Mouse (Mus musculus): ENCODE measurements around the gene Acaa1b. TPM values are rescaled to one million over a fixed set of nuclear protein-coding genes. Genes with fewer than 3 reads are reported as not detected.

Gene Acaa1b
- polyA plus RNA-seq, 1 experiment from 2014 or later: 3.5 TPM

DNA sequence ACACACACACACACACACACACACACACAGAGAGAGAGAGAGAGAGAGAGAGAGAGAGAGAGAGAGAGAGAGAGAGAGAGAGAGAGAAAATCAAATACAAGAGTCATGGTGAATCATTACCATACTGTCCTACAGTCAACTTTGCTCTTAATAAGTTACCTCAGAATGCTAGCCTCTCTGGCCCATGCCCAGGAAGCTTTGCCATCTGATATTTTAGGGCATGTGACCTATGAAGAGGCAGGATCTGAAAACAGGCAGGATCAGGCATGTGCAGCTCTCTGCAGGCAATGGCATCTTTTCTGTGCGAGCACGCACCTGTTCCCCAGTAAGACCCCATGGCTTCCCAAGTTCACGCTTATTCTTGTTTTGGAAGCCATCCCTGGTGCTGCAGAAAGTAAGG lies 3.8 kb upstream of the Acaa1b start:
- no peaks in the 10 kb centered on the region for H3K9me3 ChIP-seq
- H3K4me1 ChIP-seq: 0 out of 2 replicates have a peak, but pooled peaks cover 6% of the 10 kb centered on the region
- no peak for ATAC-seq (replicated peaks)
- no peak overlapping the region for H3K4me2 ChIP-seq
- no peak overlapping the region for H3K27ac ChIP-seq
- no peaks in the 10 kb centered on the region for H3K36me3 ChIP-seq (replicated peaks)
- 91% methylated on average over 3 of the region's 3 CpGs for WGBS
- H3K9ac ChIP-seq: no peak overlapping the region
- H3K27me3 ChIP-seq (replicated peaks): peaks cover 5% of the 10 kb centered on the region
- H3K4me3 ChIP-seq: no peak overlapping the region

DNA sequence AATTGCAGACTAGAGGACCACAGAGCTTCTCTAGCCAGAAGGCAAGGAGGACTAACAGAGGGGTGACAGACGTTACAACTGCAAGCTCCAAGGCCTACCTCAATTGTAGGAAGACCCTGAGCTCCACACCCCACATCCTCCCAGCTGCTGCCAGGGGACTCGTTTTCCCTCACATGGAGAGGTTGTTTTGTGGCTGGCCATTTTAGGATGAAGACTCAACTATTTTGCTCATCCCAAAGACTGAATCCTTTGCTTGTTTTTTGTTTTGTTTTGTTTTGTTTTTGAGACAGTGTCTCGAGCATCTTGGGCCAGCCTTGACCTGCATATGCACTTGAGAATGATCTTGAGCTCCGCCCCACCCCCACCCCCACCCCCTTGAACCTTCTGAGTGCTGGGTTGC lies 2.0 kb upstream of the Acaa1b start, which contains the start of gene Gm47289:
Gene Gm47289 (plus strand): TSS at position 301 of the 400 bp plus-strand sequence.
- H3K27me3 ChIP-seq (replicated peaks): peaks cover 10% of the 10 kb centered on the region
- no peak within 1 kb of the TSS for H3K4me3 ChIP-seq
- no peaks in the 10 kb centered on the region for H3K9me3 ChIP-seq
- no peak within 1 kb of the TSS for H3K4me2 ChIP-seq
- H3K9ac ChIP-seq: no peak within 1 kb of the TSS
- H3K4me1 ChIP-seq: 0 out of 2 replicates have a peak, but pooled peaks cover 6% of the 10 kb centered on the region
- ATAC-seq (replicated peaks): no peak
- no peak within 1 kb of the TSS for H3K27ac ChIP-seq
- H3K36me3 ChIP-seq (replicated peaks): no peaks in the 10 kb centered on the region
- WGBS: 55% methylated on average over 4 of the region's 4 CpGs

DNA sequence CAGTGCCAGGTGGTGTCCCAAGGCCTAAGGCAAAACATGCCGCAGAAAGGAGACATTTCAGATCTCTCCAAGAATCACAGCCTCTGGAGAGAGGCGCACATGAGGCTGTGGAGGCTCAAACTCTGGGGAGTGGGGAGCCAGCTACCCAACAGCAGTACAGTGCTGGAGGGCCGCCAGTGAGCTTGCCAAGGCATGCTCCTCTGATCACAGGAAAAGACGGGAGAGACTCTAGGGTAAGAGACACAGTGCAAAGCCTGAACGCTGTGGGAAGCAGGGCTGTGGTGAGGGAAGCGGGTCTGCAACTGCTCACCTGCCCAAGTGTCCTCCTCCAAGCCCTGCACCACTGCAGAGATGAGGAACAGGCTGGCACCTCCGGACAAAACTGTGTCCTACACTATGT lies 1.1 kb downstream of the Acaa1b start:
- ATAC-seq (replicated peaks): no peak; the same call in 1 of the 2 replicates
- 54% methylated on average over 7 of the region's 7 CpGs for WGBS

DNA sequence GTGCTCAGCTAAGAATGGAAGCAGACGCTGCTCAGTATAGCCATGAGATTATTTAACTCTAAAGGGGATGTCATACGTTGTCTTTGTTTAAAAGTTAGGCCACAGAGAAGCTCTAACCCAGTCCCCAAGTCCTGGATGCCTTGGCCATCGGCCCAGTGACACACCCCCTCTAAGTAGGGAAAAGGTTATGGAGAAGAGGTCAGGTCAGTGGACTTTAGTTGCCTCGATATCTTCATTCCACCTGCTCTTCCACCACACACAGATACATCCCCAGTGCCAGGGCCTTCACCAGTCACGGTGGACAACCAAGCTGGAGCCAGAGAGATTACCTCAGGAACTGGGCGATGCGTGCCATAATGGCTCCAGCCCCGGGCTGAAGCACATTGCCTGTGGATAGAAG lies 1.5 kb downstream of the Acaa1b start:
- H3K27me3 ChIP-seq (replicated peaks): peaks cover 10% of the 10 kb centered on the region
- ATAC-seq (replicated peaks): no peak
- H3K4me3 ChIP-seq: no peak overlapping the region
- H3K36me3 ChIP-seq (replicated peaks): no peaks in the 10 kb centered on the region
- H3K27ac ChIP-seq: no peak overlapping the region
- H3K9me3 ChIP-seq: no peaks in the 10 kb centered on the region
- 0 out of 2 replicates have a peak, but pooled peaks cover 6% of the 10 kb centered on the region for H3K4me1 ChIP-seq
- H3K4me2 ChIP-seq: no peak overlapping the region
- WGBS: 87% methylated on average over 8 of the region's 8 CpGs
- H3K9ac ChIP-seq: no peak overlapping the region

More for the DNA sequence above, 1.1 kb downstream of the Acaa1b start:
- no peaks in the 10 kb centered on the region for H3K36me3 ChIP-seq (replicated peaks)
- H3K9me3 ChIP-seq: no peaks in the 10 kb centered on the region
- H3K27me3 ChIP-seq (replicated peaks): peaks cover 10% of the 10 kb centered on the region
- H3K27ac ChIP-seq: no peak overlapping the region
- H3K4me3 ChIP-seq: no peak overlapping the region
- H3K4me1 ChIP-seq: 0 out of 2 replicates have a peak, but pooled peaks cover 6% of the 10 kb centered on the region
- peak overlapping the region; percentile 66 for H3K4me2 ChIP-seq
- no peak overlapping the region for H3K9ac ChIP-seq

DNA sequence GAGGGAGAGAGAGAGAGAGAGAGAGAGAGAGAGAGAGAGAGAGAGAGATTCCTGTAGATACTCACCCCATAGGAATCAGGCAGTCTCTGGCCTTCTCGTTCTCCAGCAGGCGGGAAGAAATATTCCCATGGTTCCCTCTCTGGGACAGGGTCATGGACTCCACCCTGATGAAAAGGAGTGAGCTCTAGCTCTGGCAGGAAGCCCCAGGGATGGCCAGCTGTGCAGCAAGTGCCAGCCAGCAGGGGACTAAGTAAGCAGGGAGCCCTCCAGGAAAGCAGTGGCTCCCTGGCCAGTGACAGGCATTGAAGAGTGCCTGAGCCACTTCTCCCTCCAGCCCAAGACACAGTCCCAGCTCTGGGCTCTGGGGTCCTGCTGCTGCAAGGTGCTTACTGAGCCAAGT lies 5.1 kb downstream of the Acaa1b start:
- Histone ChIP-seq H3K27me3 (replicated peaks) (peaks cover 10% of the 10 kb centered on the region; the same call in 1 of the 2 replicates), H3K9me3 (no peaks in the 10 kb centered on the region), H3K4me3 (no peak overlapping the region), H3K36me3 (replicated peaks) (no peaks in the 10 kb centered on the region), H3K4me2 (no peak overlapping the region), H3K9ac (no peak overlapping the region), H3K4me1 (0 out of 2 replicates have a peak, but pooled peaks cover 6% of the 10 kb centered on the region), H3K27ac (no peak overlapping the region)
- ATAC-seq (replicated peaks): no peak
- 61% methylated on average over 2 of the region's 2 CpGs for WGBS

DNA sequence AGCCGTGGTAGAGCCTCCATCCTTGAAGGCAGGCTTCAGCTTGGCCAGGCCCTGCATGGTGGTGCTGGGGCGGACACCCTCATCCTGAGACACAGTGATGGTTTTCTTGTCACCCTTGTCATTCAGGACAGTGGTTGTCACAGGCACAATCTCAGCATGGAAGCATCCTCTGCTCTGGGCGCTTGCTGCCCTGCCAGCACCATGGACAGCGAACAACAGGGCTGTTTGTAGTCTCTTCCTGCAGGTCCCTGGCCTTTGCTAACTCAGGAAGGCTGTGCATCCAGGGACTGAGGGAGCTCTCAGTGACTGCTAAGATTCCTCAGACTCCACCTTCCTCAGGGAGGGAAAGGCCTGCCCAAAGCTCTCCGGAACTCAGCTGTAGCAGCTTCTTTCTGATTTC lies 7.3 kb downstream of the Acaa1b start:
- no peaks in the 10 kb centered on the region for H3K9me3 ChIP-seq
- H3K4me1 ChIP-seq: no peaks in the 10 kb centered on the region
- no peaks in the 10 kb centered on the region for H3K27me3 ChIP-seq (replicated peaks)
- H3K36me3 ChIP-seq (replicated peaks): no peaks in the 10 kb centered on the region
- no peak overlapping the region for H3K27ac ChIP-seq
- no peak for ATAC-seq (replicated peaks)
- H3K9ac ChIP-seq: no peak overlapping the region
- H3K4me3 ChIP-seq: no peak overlapping the region
- H3K4me2 ChIP-seq: no peak overlapping the region
- 35% methylated on average over 5 of the region's 5 CpGs for WGBS

DNA sequence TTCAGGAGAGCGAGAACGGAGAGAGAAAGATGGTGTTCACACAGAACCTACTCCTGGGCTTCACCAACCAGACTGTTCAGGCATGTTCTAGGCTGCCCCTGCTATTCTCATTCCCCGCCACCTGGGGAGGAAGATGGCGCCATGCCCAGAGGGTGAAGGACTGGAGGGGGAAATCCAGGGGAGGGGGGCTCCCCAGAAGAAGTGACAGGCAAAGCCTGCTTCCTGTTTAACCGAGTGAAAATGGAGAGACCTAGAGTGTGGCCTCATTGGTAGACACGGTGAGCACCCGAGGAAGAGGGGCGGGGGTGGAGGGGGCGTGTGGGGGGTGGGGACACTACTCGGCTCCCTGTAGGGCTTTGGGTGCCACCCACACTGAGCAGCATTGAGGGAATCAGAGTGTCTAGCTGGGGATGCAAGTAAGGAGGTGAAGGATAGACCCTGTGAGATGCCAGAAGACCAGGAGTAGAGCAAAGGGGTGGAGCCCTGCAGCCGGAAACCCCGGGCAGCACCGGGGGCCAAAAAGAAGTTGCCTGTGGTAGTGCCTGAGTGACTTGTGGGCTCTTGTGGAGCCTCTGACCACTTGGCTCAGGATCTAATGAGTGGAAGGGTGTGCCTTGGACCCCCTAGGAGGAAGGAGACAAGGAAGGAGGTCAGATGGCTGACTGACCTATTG lies 10.7 kb downstream of the Acaa1b start:
- H3K4me2 ChIP-seq: no peak overlapping the region
- no peak for ATAC-seq (replicated peaks)
- 81% methylated on average over 13 of the region's 13 CpGs for WGBS

DNA sequence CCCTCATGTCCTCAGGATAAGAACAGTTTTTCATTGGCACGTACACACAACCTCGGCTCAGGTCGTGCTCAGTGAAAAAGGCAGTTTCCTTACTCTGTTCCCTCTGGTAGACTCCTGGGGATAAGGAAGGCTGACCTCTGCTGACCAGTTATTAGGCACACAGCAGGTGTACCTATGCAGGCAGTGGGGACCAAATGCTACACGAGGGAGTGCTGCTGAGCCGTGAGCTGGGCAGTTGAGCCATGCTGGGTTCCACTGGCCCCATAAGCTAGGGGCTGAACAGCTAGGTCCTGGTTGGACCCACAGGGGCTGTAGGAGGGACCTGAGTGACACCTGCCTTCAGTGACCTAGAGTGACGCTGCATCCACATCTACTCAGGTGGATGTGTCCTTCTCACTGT lies 11.3 kb downstream of the Acaa1b start:
- Histone ChIP-seq H3K27me3 (replicated peaks) (no peaks in the 10 kb centered on the region), H3K4me3 (no peak overlapping the region), H3K9ac (no peak overlapping the region), H3K36me3 (replicated peaks) (no peaks in the 10 kb centered on the region), H3K27ac (no peak overlapping the region), H3K4me1 (no peaks in the 10 kb centered on the region), H3K9me3 (no peaks in the 10 kb centered on the region), H3K4me2 (no peak overlapping the region)
- 64% methylated on average over 6 of the region's 6 CpGs for WGBS
- no peak for ATAC-seq (replicated peaks)

More for the DNA sequence above, 10.7 kb downstream of the Acaa1b start:
- H3K4me3 ChIP-seq: no peak overlapping the region
- H3K9ac ChIP-seq: no peak overlapping the region
- H3K27me3 ChIP-seq (replicated peaks): no peaks in the 10 kb centered on the region
- H3K36me3 ChIP-seq (replicated peaks): no peaks in the 10 kb centered on the region
- H3K27ac ChIP-seq: no peak overlapping the region
- H3K9me3 ChIP-seq: no peaks in the 10 kb centered on the region
- H3K4me1 ChIP-seq: no peaks in the 10 kb centered on the region

DNA sequence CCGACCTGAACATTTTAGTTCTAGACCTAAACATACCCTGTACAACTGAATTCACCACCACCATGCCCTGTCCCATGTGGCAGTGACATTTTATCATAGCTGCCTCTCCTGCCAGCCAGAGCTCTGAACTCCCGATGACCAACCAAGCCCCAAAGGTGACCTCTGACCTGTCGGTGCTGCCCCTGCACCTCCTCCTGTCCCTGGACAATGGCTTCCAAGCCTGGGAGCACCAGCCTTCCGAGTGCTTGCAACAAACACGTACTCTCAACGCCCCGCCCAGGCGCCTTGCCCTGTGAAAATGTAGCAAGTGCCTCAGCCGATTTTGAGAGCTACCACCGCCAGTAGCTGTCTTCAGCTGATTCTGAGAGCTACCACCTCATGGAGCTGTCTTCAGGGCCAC lies 11.8 kb downstream of the Acaa1b start:
- H3K9ac ChIP-seq: no peak overlapping the region
- no peaks in the 10 kb centered on the region for H3K27me3 ChIP-seq (replicated peaks)
- H3K27ac ChIP-seq: no peak overlapping the region
- H3K9me3 ChIP-seq: no peaks in the 10 kb centered on the region
- ATAC-seq (replicated peaks): no peak
- H3K4me1 ChIP-seq: no peaks in the 10 kb centered on the region
- H3K4me3 ChIP-seq: no peak overlapping the region
- H3K36me3 ChIP-seq (replicated peaks): no peaks in the 10 kb centered on the region
- 49% methylated on average over 10 of the region's 10 CpGs for WGBS
- no peak overlapping the region for H3K4me2 ChIP-seq

DNA sequence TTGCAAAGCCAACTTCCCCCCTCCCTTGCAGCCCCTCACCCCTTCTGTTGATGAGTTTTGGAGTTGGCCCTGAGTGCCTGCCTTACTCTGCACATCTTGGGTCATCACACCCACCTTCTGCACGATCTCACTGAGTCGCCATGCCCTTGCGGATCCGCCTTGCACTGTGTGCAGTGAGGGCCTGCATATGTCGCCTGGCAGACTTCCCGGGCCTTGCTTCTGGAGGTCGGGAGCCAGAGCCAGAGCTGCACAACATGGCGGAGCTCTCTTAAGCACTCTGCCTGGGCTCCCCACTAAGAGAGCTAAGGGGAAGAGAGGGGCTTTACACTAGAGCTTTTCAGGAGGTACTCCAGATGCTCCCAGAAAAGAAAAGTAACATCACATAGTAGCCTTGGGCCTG lies 12.2 kb downstream of the Acaa1b start:
- WGBS: 84% methylated on average over 8 of the region's 8 CpGs
- H3K4me1 ChIP-seq: no peaks in the 10 kb centered on the region
- H3K9ac ChIP-seq: no peak overlapping the region
- H3K4me2 ChIP-seq: no peak overlapping the region
- ATAC-seq (replicated peaks): no peak
- H3K27me3 ChIP-seq (replicated peaks): no peaks in the 10 kb centered on the region
- H3K9me3 ChIP-seq: no peaks in the 10 kb centered on the region
- no peaks in the 10 kb centered on the region for H3K36me3 ChIP-seq (replicated peaks)
- no peak overlapping the region for H3K4me3 ChIP-seq
- H3K27ac ChIP-seq: no peak overlapping the region

DNA sequence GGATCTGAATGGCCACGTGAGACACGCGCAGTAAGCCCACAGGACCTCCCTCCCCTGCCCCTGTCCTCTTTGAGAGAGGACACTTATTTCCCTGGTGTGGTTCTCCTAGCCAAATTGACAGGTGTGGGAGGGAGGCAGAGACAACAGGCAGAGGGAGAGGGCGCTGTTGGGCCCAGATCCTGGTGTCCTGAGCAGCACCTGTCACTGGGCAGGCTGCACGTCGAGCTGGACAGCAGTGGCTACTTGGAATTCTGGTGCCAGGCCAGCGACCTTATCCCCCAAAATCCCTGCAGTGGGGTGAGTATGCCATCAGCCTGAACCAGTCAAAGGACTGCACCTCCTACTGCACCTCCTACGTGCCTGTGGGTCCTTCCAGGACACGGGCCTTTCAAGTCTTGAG lies 13.5 kb downstream of the Acaa1b start:
- H3K27me3 ChIP-seq (replicated peaks): no peaks in the 10 kb centered on the region
- 72% methylated on average over 9 of the region's 9 CpGs for WGBS
- no peaks in the 10 kb centered on the region for H3K9me3 ChIP-seq
- no peak overlapping the region for H3K4me3 ChIP-seq
- H3K4me2 ChIP-seq: no peak overlapping the region
- ATAC-seq (replicated peaks): no peak
- no peak overlapping the region for H3K9ac ChIP-seq
- no peaks in the 10 kb centered on the region for H3K4me1 ChIP-seq
- H3K36me3 ChIP-seq (replicated peaks): no peaks in the 10 kb centered on the region
- H3K27ac ChIP-seq: no peak overlapping the region

DNA sequence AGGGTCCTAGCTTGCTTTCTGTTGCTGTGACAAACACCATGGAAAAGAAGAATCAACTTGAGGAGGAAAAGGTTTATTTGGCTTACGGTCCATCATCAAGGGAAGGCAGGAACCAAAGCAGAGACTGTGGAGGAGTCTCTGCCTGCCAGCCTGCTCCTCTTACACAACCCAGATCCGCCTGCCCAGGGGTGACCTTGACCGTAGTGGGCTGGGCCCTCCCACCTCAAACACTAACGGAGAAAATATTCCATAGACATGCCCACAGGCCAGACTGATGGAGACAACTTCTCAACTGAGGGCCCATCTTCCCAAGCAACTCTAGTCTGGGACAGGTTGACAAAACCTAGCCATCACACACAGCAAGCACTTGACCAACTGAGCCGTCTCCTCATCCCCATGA lies 14.8 kb downstream of the Acaa1b start:
- Histone ChIP-seq H3K9me3 (no peaks in the 10 kb centered on the region), H3K4me2 (no peak overlapping the region), H3K4me1 (no peaks in the 10 kb centered on the region), H3K4me3 (no peak overlapping the region), H3K27ac (no peak overlapping the region), H3K27me3 (replicated peaks) (no peaks in the 10 kb centered on the region), H3K9ac (no peak overlapping the region), H3K36me3 (replicated peaks) (no peaks in the 10 kb centered on the region)
- ATAC-seq (replicated peaks): no peak
- WGBS: 88% methylated on average over 5 of the region's 5 CpGs

DNA sequence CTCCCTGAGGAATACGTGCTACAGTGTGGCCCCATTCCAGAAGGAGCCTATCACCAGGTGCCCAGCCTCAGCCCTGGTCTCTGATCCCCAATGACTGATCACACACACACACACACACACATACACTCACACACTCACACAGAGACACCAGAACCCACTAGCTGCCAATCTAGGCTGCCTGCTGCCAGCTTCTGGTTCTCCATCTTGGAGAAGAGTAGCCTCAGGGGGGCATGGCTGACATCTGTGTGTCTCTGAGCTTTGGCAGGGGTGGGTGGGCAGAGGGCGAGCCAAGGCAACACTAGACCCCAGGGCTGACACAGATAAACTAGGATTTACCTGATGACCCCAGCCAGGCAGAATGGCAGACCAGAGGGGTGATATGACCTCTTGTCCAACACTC lies 18.1 kb downstream of the Acaa1b start:
- no peak overlapping the region for H3K4me2 ChIP-seq
- no peaks in the 10 kb centered on the region for H3K9me3 ChIP-seq
- no peak for ATAC-seq (replicated peaks)
- H3K27me3 ChIP-seq (replicated peaks): no peaks in the 10 kb centered on the region
- H3K36me3 ChIP-seq (replicated peaks): no peaks in the 10 kb centered on the region
- H3K4me1 ChIP-seq: no peaks in the 10 kb centered on the region
- H3K9ac ChIP-seq: no peak overlapping the region
- WGBS: 90% methylated on average over 2 of the region's 2 CpGs
- H3K27ac ChIP-seq: no peak overlapping the region
- H3K4me3 ChIP-seq: no peak overlapping the region
